Mouse (Mus musculus): ENCODE results near the gene Snx17. TPM values are rescaled to one million over a fixed set of nuclear protein-coding genes. Genes with fewer than 3 reads are reported as not detected.

The Snx17 gene
- polyA plus RNA-seq, 1 experiment from 2014 or later = 135 TPM

DNA sequence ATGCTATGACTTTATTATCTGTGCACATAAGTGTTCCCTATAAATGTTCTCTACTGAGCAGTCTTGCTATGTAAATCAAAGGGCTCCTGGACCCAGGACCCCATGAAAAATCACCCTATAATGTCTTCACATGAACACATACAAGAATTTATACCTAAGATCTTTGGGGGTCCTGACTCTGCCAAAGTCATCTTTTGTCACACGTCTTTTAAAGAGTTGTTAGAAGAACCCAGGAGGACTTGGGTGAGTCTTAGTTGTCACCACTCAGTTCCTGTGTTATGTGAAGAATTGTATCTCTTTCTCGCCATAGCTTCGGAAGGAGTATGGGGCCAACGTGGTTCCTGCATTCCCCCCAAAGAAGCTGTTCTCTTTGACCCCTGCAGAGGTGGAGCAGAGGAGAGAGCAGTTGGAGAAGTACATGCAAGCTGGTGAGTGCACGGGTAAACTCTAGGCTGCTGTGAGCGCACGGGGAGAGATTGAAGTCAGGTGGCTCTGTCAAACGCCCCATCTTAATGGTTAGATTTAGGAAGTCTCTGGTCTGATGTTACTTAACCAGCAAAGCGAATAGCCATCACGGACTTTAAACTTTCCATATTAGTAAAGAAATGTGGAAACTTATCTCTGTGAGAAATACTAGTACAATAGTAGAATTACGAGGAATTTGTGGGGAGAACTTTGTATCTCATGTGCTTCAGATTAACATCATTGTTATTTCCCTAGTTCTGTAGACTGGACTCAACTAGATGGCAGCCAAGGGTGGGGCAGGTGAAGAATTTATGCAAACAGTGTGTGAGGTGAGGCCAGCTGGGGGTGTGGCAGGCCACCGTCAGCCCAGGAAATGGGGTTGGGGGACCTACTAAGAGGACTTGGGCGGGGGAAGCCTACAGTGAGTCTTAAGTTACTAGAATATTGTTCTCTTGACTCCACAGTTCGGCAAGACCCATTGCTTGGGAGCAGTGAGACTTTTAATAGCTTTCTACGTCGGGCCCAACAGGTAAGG lies 1.8 kb downstream of the Snx17 start:
- no peaks in the 10 kb centered on the region for H3K9me3 ChIP-seq (replicated peaks; ENCODE audit: control insufficient read depth, low read length)
- no peak overlapping the region for H3K9ac ChIP-seq (ENCODE audit: low read length)
- no peak overlapping the region for H3K4me2 ChIP-seq (ENCODE audit: low read length)
- DNase-seq (ENCODE audit: low spot score) = no peak
- no peaks in the 10 kb centered on the region for H3K27me3 ChIP-seq (replicated peaks; ENCODE audit: control insufficient read depth, insufficient read depth, low read length)
- no peak overlapping the region; the same call in 1 of the 2 replicates for H3K4me3 ChIP-seq (ENCODE audit: low read depth, low read length)
- peaks cover 69% of the 10 kb centered on the region for H3K36me3 ChIP-seq (ENCODE audit: control insufficient read depth, insufficient read depth, low read length)
- H3K27ac ChIP-seq (ENCODE audit: low read depth, low read length) = no peak overlapping the region
- H3K4me1 ChIP-seq (ENCODE audit: control insufficient read depth, insufficient read depth, low read length) = peaks cover 10% of the 10 kb centered on the region
- 94% methylated on average over 16 of the region's 16 CpGs for WGBS
- ATAC-seq = no peak

DNA sequence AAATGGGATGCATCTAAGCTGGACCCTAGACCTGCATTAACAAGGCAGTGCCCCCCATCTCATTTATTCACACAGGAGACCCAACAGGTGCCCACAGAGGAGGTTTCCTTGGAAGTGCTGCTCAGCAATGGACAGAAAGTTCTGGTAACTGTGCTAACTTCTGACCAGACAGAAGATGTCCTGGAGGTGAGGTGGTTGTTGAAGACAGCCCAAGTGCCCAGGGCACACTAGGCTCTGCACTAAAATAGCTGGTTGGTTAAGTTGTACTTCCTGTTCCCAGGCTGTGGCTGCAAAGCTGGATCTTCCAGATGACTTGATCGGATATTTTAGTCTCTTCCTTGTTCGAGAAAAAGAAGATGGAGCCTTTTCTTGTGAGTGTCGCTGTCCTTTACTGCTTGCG lies 2.6 kb downstream of the Snx17 start:
- H3K9me3 ChIP-seq (replicated peaks; ENCODE audit: control insufficient read depth, low read length) = 0 out of 2 replicates have a peak, but pooled peaks cover 3% of the 10 kb centered on the region
- H3K4me1 ChIP-seq (ENCODE audit: control insufficient read depth, insufficient read depth, low read length) = peaks cover 12% of the 10 kb centered on the region
- H3K27ac ChIP-seq (ENCODE audit: low read depth, low read length) = no peak overlapping the region
- no peak overlapping the region for H3K4me2 ChIP-seq (ENCODE audit: low read length)
- DNase-seq (ENCODE audit: low spot score) (no peak), ATAC-seq (no peak)
- no peak overlapping the region for H3K9ac ChIP-seq (ENCODE audit: low read length)
- no peaks in the 10 kb centered on the region for H3K27me3 ChIP-seq (replicated peaks; ENCODE audit: control insufficient read depth, insufficient read depth, low read length)
- WGBS = 96% methylated on average over 4 of the region's 4 CpGs
- peaks cover 69% of the 10 kb centered on the region for H3K36me3 ChIP-seq (ENCODE audit: control insufficient read depth, insufficient read depth, low read length)
- H3K4me3 ChIP-seq (ENCODE audit: low read depth, low read length) = no peak overlapping the region

DNA sequence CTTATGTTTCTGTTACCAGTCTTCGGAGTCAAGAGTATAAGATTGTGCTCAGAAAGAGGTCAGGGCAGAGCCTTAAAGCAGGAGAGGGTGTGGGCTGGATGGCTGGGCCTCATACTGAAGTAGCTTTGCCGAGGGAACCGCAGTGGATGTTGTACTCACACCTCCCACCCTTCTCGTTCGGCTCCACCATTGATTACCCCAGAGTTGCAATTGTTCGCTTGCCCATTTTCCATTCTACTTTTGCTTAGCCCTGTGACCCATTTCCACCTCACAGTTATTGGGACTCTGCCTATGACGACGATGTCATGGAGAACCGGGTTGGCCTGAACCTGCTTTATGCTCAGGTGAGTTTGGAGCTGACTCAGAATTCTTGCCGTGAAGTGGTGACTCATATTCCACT lies 3.2 kb downstream of the Snx17 start:
- DNase-seq (ENCODE audit: low spot score) = no peak
- no peak overlapping the region for H3K27ac ChIP-seq (ENCODE audit: low read depth, low read length)
- 91% methylated on average over 10 of the region's 10 CpGs for WGBS

DNA sequence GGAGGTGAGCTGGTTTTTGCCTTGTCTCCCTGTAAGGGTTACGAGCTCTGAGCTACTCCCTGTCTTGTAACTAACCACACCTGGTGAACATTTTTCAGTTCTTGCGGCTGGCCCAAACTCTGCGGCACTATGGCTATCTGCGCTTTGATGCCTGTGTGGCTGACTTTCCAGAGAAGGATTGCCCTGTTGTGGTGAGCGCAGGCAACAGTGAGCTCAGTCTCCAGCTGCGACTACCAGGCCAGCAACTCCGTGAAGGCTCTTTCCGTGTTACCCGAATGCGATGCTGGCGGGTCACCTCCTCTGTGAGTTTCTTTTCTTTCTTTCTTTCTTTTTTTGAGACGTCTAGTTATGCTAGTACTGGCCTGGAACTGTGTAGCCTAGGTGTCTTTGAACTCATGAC lies 4.0 kb downstream of the Snx17 start:
- no peak for ATAC-seq
- peaks cover 17% of the 10 kb centered on the region for H3K4me1 ChIP-seq (ENCODE audit: control insufficient read depth, insufficient read depth, low read length)
- no peak overlapping the region for H3K9ac ChIP-seq (ENCODE audit: low read length)
- no peak overlapping the region for H3K4me3 ChIP-seq (ENCODE audit: low read depth, low read length)
- no peak for DNase-seq (ENCODE audit: low spot score)
- no peaks in the 10 kb centered on the region for H3K27me3 ChIP-seq (replicated peaks; ENCODE audit: control insufficient read depth, insufficient read depth, low read length)
- 90% methylated on average over 12 of the region's 12 CpGs for WGBS
- no peak overlapping the region for H3K27ac ChIP-seq (ENCODE audit: low read depth, low read length)
- no peak overlapping the region for H3K4me2 ChIP-seq (ENCODE audit: low read length)
- H3K9me3 ChIP-seq (replicated peaks; ENCODE audit: control insufficient read depth, low read length) = 0 out of 2 replicates have a peak, but pooled peaks cover 3% of the 10 kb centered on the region
- H3K36me3 ChIP-seq (ENCODE audit: control insufficient read depth, insufficient read depth, low read length) = peaks cover 64% of the 10 kb centered on the region

More for the DNA sequence above, 3.2 kb downstream of the Snx17 start:
- H3K36me3 ChIP-seq (ENCODE audit: control insufficient read depth, insufficient read depth, low read length) = peaks cover 65% of the 10 kb centered on the region
- H3K4me3 ChIP-seq (ENCODE audit: low read depth, low read length) = no peak overlapping the region
- H3K4me2 ChIP-seq (ENCODE audit: low read length) = no peak overlapping the region
- H3K4me1 ChIP-seq (ENCODE audit: control insufficient read depth, insufficient read depth, low read length) = peaks cover 18% of the 10 kb centered on the region
- H3K27me3 ChIP-seq (replicated peaks; ENCODE audit: control insufficient read depth, insufficient read depth, low read length) = no peaks in the 10 kb centered on the region
- H3K9ac ChIP-seq (ENCODE audit: low read length) = no peak overlapping the region
- 0 out of 2 replicates have a peak, but pooled peaks cover 3% of the 10 kb centered on the region for H3K9me3 ChIP-seq (replicated peaks; ENCODE audit: control insufficient read depth, low read length)
- no peak for ATAC-seq

DNA sequence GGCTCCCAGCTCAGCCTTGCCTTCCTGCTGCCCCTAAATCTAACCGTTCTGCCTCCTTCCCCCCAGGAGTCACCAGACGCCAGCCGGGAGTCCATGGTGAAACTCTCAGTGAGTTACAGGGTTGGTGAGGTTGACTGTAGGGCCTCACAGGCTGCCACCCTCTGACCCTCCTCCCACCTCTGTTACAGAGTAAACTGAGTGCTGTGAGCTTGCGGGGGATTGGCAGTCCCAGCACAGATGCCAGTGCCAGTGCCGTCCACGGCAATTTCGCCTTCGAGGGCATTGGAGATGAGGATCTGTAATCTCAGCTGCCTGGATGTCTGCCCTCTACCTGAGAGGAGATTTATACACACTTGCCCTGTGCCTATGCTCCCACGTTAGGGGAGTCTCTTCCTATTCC lies 5.1 kb downstream of the Snx17 start:
- ATAC-seq = no peak
- Histone ChIP-seq H3K27ac (ENCODE audit: low read depth, low read length) (no peak overlapping the region), H3K36me3 (ENCODE audit: control insufficient read depth, insufficient read depth, low read length) (peaks cover 71% of the 10 kb centered on the region), H3K4me1 (ENCODE audit: control insufficient read depth, insufficient read depth, low read length) (peaks cover 19% of the 10 kb centered on the region), H3K4me2 (ENCODE audit: low read length) (no peak overlapping the region), H3K9me3 (replicated peaks; ENCODE audit: control insufficient read depth, low read length) (0 out of 2 replicates have a peak, but pooled peaks cover 3% of the 10 kb centered on the region), H3K4me3 (ENCODE audit: low read depth, low read length) (no peak overlapping the region), H3K27me3 (replicated peaks; ENCODE audit: control insufficient read depth, insufficient read depth, low read length) (no peaks in the 10 kb centered on the region), H3K9ac (ENCODE audit: low read length) (no peak overlapping the region)
- DNase-seq (ENCODE audit: low spot score) = no peak
- 81% methylated on average over 9 of the region's 9 CpGs for WGBS

DNA sequence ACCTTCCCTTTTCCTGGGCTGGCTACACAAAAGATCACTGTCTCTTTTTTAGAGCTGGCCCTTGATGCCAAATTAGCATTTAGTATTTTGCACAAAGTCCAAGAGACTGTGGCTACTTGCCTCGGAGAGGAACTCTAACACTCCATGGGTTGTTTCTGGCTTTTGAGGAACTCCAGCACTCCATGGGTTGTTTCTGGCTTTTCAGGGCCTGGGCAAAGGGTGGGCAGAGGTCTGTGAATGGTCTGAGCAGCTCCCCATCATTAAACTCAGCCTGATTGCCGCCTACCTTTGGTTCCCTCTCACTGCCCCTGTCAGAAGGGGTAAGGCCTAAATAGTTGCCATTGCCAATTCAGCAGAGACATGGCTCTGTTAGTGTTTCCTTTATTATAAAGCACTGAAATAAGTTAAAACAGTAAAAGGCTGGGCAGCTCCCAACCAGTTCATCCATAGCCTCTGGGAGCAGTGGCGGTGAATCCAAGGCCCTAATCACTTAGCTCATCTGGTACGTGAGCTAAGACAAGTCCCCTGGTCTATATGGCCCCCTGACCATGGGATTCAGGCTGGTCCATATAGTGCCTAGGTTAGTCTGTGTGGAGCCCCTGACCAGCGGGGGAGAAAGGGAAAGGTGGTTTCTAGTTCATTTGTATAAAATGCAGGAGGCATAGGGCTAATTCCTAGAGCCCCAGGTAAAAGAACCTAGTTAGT lies 5.7 kb downstream of the Snx17 start:
- H3K4me1 ChIP-seq (ENCODE audit: control insufficient read depth, insufficient read depth, low read length) = peaks cover 19% of the 10 kb centered on the region
- ATAC-seq (no peak), DNase-seq (ENCODE audit: low spot score) (no peak)
- H3K27ac ChIP-seq (ENCODE audit: low read depth, low read length) = no peak overlapping the region
- H3K9ac ChIP-seq (ENCODE audit: low read length) = no peak overlapping the region
- 0 out of 2 replicates have a peak, but pooled peaks cover 3% of the 10 kb centered on the region for H3K9me3 ChIP-seq (replicated peaks; ENCODE audit: control insufficient read depth, low read length)
- peaks cover 77% of the 10 kb centered on the region for H3K36me3 ChIP-seq (ENCODE audit: control insufficient read depth, insufficient read depth, low read length)
- no peak overlapping the region for H3K4me2 ChIP-seq (ENCODE audit: low read length)
- 75% methylated on average over 5 of the region's 5 CpGs for WGBS
- H3K27me3 ChIP-seq (replicated peaks; ENCODE audit: control insufficient read depth, insufficient read depth, low read length) = no peaks in the 10 kb centered on the region
- H3K4me3 ChIP-seq (ENCODE audit: low read depth, low read length) = no peak overlapping the region

DNA sequence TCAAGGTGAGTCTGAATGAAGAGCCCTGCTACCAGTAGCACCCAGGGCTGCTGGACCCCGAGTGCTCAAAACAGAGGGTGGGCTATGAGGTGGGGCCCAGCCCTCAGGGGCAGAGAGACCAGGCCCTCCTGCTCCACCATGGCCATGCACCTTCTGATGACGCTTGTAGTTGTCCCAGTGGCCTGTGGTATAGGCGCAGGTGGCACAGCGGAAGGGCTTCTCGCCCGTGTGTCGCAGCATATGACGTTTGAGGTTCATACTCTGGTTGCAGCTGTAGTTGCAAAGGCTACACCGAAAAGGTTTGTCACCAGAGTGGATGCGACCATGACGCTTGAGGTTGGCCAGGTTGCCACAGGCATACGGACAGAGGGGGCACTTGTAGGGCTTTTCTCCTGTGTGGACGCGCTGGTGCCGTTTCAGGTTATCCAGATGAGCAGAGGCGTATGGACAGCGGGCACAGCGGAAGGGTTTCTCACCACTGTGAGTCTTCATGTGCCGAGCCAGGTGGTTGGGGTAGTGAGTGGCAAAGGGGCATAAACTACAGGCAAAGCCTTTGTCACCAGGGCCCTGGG lies 6.4 kb downstream of the Snx17 start:
- Histone ChIP-seq H3K4me2 (ENCODE audit: low read length) (no peak overlapping the region), H3K27ac (ENCODE audit: low read depth, low read length) (no peak overlapping the region), H3K4me1 (ENCODE audit: control insufficient read depth, insufficient read depth, low read length) (peaks cover 15% of the 10 kb centered on the region), H3K27me3 (replicated peaks; ENCODE audit: control insufficient read depth, insufficient read depth, low read length) (no peaks in the 10 kb centered on the region), H3K9ac (ENCODE audit: low read length) (no peak overlapping the region), H3K9me3 (replicated peaks; ENCODE audit: control insufficient read depth, low read length) (0 out of 2 replicates have a peak, but pooled peaks cover 3% of the 10 kb centered on the region), H3K4me3 (ENCODE audit: low read depth, low read length) (no peak overlapping the region), H3K36me3 (ENCODE audit: control insufficient read depth, insufficient read depth, low read length) (peaks cover 83% of the 10 kb centered on the region)
- 95% methylated on average over 19 of the region's 19 CpGs for WGBS
- no peak for ATAC-seq
- no peak for DNase-seq (ENCODE audit: low spot score)

DNA sequence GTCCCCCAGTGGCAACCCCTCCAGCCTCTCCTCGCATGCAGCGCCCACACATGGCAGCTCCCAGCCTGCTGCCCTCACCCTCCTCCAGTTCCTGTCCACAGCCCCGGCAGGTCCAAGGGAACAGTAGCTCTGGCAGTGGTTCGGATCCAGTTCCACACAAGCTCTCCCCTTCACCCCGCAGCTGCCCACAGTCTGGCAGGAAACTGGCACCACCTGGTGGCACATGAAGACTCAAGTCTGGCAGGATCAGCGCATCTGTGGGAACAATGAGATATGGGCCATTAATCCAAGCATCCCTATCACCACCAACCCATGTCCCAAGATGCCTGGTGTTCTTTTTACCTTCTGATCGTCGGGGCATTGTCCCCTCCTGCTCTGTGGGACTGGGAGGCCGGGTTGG lies 6.9 kb downstream of the Snx17 start:
- Histone ChIP-seq H3K27me3 (replicated peaks; ENCODE audit: control insufficient read depth, insufficient read depth, low read length) (no peaks in the 10 kb centered on the region), H3K9ac (ENCODE audit: low read length) (no peak overlapping the region), H3K4me1 (ENCODE audit: control insufficient read depth, insufficient read depth, low read length) (peaks cover 15% of the 10 kb centered on the region), H3K4me2 (ENCODE audit: low read length) (no peak overlapping the region), H3K9me3 (replicated peaks; ENCODE audit: control insufficient read depth, low read length) (0 out of 2 replicates have a peak, but pooled peaks cover 3% of the 10 kb centered on the region), H3K36me3 (ENCODE audit: control insufficient read depth, insufficient read depth, low read length) (peaks cover 83% of the 10 kb centered on the region), H3K27ac (ENCODE audit: low read depth, low read length) (no peak overlapping the region), H3K4me3 (ENCODE audit: low read depth, low read length) (no peak overlapping the region)
- DNase-seq (ENCODE audit: low spot score) (no peak), ATAC-seq (no peak)
- WGBS = 85% methylated on average over 9 of the region's 9 CpGs

All from forebrain, embryonic 14.5 days (tissue).